Mouse (Mus musculus) ES-E14 (cell line): ENCODE measurements around the gene Cdc25a.

Source experiments
- CHD2 ChIP-seq: IDR thresholded peaks from 2 replicates; pipeline ENCODE4 v1.6.1; 2014; ENCODE audit warnings: mild to moderate bottlenecking, low read depth, low read length, inconsistent platforms
- HCFC1 ChIP-seq: IDR thresholded peaks from 2 replicates; pipeline ENCODE4 v1.6.1; 2012; ENCODE audit warnings: low read length, inconsistent platforms, borderline replicate concordance; ENCODE audit not compliant: insufficient read depth
- ZC3H11A ChIP-seq: IDR thresholded peaks from 2 replicates; pipeline ENCODE4 v1.6.1; 2012; ENCODE audit warnings: low read depth, mild to moderate bottlenecking, inconsistent platforms, low read length, borderline replicate concordance
- ZNF384 ChIP-seq: IDR thresholded peaks from 2 replicates; pipeline ENCODE4 v1.6.1; 2012; ENCODE audit warnings: low read depth, low read length, inconsistent platforms

DNA sequence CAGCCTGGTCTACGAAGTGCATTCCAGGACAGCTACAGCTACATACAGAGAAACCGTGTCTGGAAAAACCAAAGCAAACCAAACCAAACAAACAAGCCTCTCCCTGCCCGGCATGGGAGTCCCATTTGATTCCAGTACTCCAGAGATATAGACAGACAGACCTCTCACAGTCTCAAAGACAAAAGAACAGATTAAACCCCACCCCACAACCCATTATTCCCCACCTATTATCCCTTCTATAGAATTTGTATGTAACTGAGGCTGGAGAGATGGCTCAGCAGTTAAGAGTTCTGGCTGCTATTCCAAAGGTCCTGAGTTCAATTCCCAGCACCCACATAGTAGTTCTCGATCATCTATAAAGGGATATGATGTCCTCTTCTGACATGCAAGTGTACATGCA lies 34.5 kb downstream of the Cdc25a start:
- TF ChIP-seq HCFC1, result no peak
- no peak for TF ChIP-seq ZC3H11A
- 0 out of 2 replicates have a peak, but pooled peaks have one; percentile 47 for TF ChIP-seq CHD2
- TF ChIP-seq ZNF384, result no peak
